Mouse (Mus musculus) bone marrow macrophage, adult 2 months (primary cell): ENCODE results near the gene Bpifa2.

ENCODE experiments used
- CTCF ChIP-seq: IDR thresholded peaks from 2 replicates; pipeline ENCODE4 v1.5.1; 2012; ENCODE audit warnings: low read depth, mild to moderate bottlenecking, low read length, moderate library complexity
- POLR2A ChIP-seq: IDR thresholded peaks from 2 replicates; pipeline ENCODE4 v1.6.1; 2012; ENCODE audit warnings: mild to moderate bottlenecking, low read depth, low read length, borderline replicate concordance

DNA sequence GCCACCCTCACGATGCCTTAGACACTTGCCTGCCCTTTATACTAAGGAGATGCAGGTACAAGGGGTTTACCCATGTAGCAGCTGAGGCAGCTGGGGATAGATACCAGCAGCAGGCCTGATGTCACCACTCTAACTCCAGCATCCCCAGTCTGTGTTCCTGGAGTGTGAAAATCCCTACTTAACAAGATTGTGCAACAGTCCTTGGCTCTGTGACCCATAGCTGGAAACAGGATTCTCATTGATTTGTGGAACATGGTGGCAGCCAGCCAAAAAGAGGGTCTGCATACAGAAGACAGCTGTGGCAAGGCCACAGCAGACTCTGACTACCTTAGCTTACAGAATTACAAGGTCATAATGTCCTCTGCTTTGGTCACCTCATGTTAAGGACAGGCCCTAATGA, 3.0 kb upstream of the Bpifa2 start:
- TF ChIP-seq CTCF (no peak), POLR2A (no peak)
